Mouse (Mus musculus) E14TG2a.4 (cell line): ENCODE measurements around the gene Thra.

ENCODE experiments used
- H3K27me3 ChIP-seq: 2 replicates; pipeline ENCODE4 v1.6.1; 2014; ENCODE audit warnings: low read length, control low read depth; ENCODE audit not compliant: insufficient read depth
- H3K36me3 ChIP-seq: 2 replicates; pipeline ENCODE4 v1.6.1; 2014; ENCODE audit warnings: low read length, control low read depth; ENCODE audit not compliant: insufficient read depth
- H3K4me1 ChIP-seq: replicated peaks from 2 replicates; pipeline ENCODE4 v1.6.1; 2014; ENCODE audit warnings: low read depth, low read length, control low read depth
- H3K4me3 ChIP-seq: replicated peaks from 2 replicates; pipeline ENCODE4 v1.5.1; 2014; ENCODE audit warnings: mild to moderate bottlenecking, low read length
- H3K9me3 ChIP-seq: 2 replicates; pipeline ENCODE4 v1.6.1; 2014; ENCODE audit warnings: low read length, control low read depth
- CTCF ChIP-seq: conservative IDR thresholded peaks from 2 replicates; pipeline ENCODE4 v1.5.1; 2014; ENCODE audit warnings: low read length
- NANOG ChIP-seq: IDR thresholded peaks from 2 replicates; pipeline ENCODE4 v1.6.1; 2014; ENCODE audit warnings: borderline replicate concordance, low read length, mixed read lengths
- POU5F1 ChIP-seq: IDR thresholded peaks from 2 replicates; pipeline ENCODE4 v1.6.1; 2014; ENCODE audit warnings: low read length, borderline replicate concordance

The Thra gene

GRCm38 (mm10) chr11:98775348-98776051, 35.1 kb downstream of the Thra start:
- peaks cover 23% of the 10 kb centered on the region for H3K27me3 ChIP-seq
- H3K4me1 ChIP-seq = peaks cover 77% of the 10 kb centered on the region
- H3K36me3 ChIP-seq = peaks cover 22% of the 10 kb centered on the region
- no peak for TF ChIP-seq NANOG
- no peak for TF ChIP-seq POU5F1
- TF ChIP-seq CTCF = no peak
- H3K4me3 ChIP-seq = peak overlapping the region; percentile 79
- H3K9me3 ChIP-seq = no peaks in the 10 kb centered on the region

- H3K4me3 ChIP-seq = peak overlapping the region; percentile 79
Measured at GRCm38 (mm10) chr11:98776052-98776764, 35.8 kb downstream of the Thra start.

GRCm38 (mm10) chr11:98776843-98777590, 36.6 kb downstream of the Thra start:
- Histone ChIP-seq H3K4me3 (peak overlapping the region; percentile 79), H3K9me3 (no peaks in the 10 kb centered on the region), H3K27me3 (peaks cover 28% of the 10 kb centered on the region), H3K4me1 (peaks cover 83% of the 10 kb centered on the region), H3K36me3 (peaks cover 7% of the 10 kb centered on the region)
- TF ChIP-seq CTCF = no peak
- no peak for TF ChIP-seq NANOG
- no peak for TF ChIP-seq POU5F1

More at GRCm38 (mm10) chr11:98776052-98776764, 35.8 kb downstream of the Thra start:
- H3K27me3 ChIP-seq = peaks cover 23% of the 10 kb centered on the region
- H3K9me3 ChIP-seq = no peaks in the 10 kb centered on the region
- H3K36me3 ChIP-seq = peaks cover 15% of the 10 kb centered on the region
- peaks cover 77% of the 10 kb centered on the region for H3K4me1 ChIP-seq
- TF ChIP-seq CTCF (no peak), NANOG (no peak), POU5F1 (no peak)

- no peaks in the 10 kb centered on the region for H3K9me3 ChIP-seq
- H3K4me1 ChIP-seq = peaks cover 87% of the 10 kb centered on the region
- H3K36me3 ChIP-seq = 0 out of 2 replicates have a peak, but pooled peaks cover under 1% of the 10 kb centered on the region
- peaks cover 24% of the 10 kb centered on the region for H3K27me3 ChIP-seq
- H3K4me3 ChIP-seq = no peak overlapping the region
- TF ChIP-seq CTCF = no peak
- no peak for TF ChIP-seq POU5F1
- no peak for TF ChIP-seq NANOG
Measured at GRCm38 (mm10) chr11:98777888-98778287, 37.5 kb downstream of the Thra start.

- no peaks in the 10 kb centered on the region for H3K9me3 ChIP-seq
- no peaks in the 10 kb centered on the region for H3K36me3 ChIP-seq
- H3K4me3 ChIP-seq = peak overlapping the region; percentile 69; the same call in 1 of the 2 replicates
- TF ChIP-seq POU5F1 (no peak), NANOG (no peak), CTCF (no peak)
- peaks cover 87% of the 10 kb centered on the region for H3K4me1 ChIP-seq
- peaks cover 24% of the 10 kb centered on the region for H3K27me3 ChIP-seq
Measured at GRCm38 (mm10) chr11:98781851-98782512, 41.5 kb downstream of the Thra start.

GRCm38 (mm10) chr11:98782651-98783235, 42.3 kb downstream of the Thra start:
- H3K9me3 ChIP-seq = no peaks in the 10 kb centered on the region
- H3K4me3 ChIP-seq = peak overlapping the region; percentile 69
- peaks cover 24% of the 10 kb centered on the region for H3K27me3 ChIP-seq
- no peaks in the 10 kb centered on the region for H3K36me3 ChIP-seq
- TF ChIP-seq CTCF = no peak
- peaks cover 85% of the 10 kb centered on the region for H3K4me1 ChIP-seq

- Histone ChIP-seq H3K27me3 (peaks cover 24% of the 10 kb centered on the region), H3K4me3 (peak overlapping the region; percentile 69), H3K4me1 (peaks cover 85% of the 10 kb centered on the region), H3K9me3 (no peaks in the 10 kb centered on the region), H3K36me3 (no peaks in the 10 kb centered on the region)
- no peak; the same call in 1 of the 2 replicates for TF ChIP-seq CTCF
- TF ChIP-seq NANOG = no peak
- TF ChIP-seq POU5F1 = no peak
Measured at GRCm38 (mm10) chr11:98783236-98783696, 42.8 kb downstream of the Thra start.

GRCm38 (mm10) chr11:98784139-98784538, 43.7 kb downstream of the Thra start:
- no peak for TF ChIP-seq POU5F1
- TF ChIP-seq CTCF = no peak
- no peak for TF ChIP-seq NANOG
- Histone ChIP-seq H3K4me1 (peaks cover 90% of the 10 kb centered on the region), H3K9me3 (no peaks in the 10 kb centered on the region), H3K27me3 (peaks cover 24% of the 10 kb centered on the region), H3K4me3 (no peak overlapping the region), H3K36me3 (no peaks in the 10 kb centered on the region)
